Mouse (Mus musculus) adrenal gland, adult (tissue): ENCODE results near the gene Pck2.

Experiments used
- DNase-seq, 2 experiments: peaks; one replicate each; pipeline ENCODE4 v3.0.0; 2022 to 2023; ENCODE audit warnings: low spot score in 1 of 2; ENCODE audit not compliant: inconsistent age in 2 of 2

The Pck2 gene

DNA sequence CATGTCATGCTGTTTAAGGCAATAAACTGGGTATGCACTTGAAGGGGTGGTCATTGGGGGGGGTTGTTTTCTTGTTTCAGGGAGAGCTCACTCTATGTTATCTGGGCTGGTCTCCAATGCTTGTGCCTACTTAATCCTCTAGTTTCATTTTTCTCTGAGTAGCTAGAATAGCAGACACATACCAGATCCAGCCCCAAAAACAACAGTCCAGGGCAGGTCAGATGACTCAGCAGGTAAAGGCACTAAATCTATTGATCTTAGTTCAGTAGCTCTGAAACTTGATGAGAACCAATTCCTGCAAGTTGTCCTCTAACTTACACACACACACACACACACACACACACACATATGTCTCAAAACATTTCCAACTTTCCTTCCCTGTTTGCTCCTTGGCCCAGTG lies 31.7 kb downstream of the Pck2 start:
- no peak for DNase-seq

DNA sequence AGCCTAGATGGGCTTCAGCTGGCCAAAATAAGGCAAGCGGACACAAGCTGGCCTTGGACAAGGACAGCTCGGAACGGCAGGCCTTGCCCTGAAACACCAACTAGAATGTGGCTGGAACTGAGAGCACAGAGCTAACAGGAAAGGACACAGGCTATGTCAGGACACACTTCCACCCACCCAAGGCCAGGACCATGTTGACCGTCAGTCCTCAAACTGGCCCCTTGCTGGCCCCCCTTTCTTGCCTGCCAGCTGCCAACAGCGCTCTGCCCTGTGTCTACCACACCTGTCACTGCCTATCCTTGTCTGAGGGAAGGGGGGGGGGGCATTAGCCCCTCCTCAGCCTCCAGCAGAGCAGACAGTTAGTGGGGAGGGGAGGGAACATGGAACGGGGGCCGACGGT lies 35.2 kb downstream of the Pck2 start, which contains the start of gene Fitm1:
TSS of gene Fitm1 (plus strand) at position 316 of the 400 bp plus-strand sequence.
- peak; percentile 54 to 77 for DNase-seq

DNA sequence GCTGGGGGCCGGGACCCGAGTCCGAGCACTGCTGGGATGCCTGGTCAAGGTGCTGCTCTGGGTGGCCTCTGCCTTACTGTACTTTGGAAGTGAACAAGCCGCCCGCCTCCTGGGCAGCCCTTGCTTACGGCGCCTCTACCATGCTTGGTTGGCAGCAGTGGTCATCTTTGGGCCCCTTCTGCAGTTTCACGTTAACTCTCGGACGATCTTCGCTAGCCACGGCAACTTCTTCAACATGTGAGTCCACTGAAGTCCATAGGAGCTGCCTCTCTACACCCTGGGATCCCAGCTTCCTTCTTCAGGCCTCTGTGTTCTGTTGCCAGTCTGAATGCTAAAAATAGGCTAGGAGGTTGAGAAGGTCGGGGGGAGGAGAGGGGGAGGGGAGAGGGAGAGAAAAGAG lies 35.6 kb downstream of the Pck2 start:
- DNase-seq = peak; percentile 27 to 56

DNA sequence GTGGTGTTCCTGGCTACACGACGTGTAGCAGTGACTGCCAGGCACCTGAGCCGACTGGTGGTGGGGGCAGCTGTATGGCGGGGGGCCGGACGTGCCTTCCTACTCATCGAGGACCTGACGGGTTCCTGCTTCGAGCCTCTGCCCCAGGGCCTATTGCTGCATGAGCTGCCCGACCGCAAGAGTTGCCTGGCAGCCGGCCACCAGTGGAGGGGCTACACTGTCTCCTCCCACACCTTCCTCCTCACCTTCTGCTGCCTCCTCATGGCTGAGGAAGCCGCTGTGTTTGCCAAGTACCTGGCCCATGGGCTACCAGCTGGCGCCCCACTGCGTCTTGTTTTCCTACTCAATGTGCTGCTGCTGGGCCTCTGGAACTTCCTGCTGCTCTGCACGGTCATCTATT lies 36.3 kb downstream of the Pck2 start:
- peak in 1 of 2 experiments; percentile 33 for DNase-seq

DNA sequence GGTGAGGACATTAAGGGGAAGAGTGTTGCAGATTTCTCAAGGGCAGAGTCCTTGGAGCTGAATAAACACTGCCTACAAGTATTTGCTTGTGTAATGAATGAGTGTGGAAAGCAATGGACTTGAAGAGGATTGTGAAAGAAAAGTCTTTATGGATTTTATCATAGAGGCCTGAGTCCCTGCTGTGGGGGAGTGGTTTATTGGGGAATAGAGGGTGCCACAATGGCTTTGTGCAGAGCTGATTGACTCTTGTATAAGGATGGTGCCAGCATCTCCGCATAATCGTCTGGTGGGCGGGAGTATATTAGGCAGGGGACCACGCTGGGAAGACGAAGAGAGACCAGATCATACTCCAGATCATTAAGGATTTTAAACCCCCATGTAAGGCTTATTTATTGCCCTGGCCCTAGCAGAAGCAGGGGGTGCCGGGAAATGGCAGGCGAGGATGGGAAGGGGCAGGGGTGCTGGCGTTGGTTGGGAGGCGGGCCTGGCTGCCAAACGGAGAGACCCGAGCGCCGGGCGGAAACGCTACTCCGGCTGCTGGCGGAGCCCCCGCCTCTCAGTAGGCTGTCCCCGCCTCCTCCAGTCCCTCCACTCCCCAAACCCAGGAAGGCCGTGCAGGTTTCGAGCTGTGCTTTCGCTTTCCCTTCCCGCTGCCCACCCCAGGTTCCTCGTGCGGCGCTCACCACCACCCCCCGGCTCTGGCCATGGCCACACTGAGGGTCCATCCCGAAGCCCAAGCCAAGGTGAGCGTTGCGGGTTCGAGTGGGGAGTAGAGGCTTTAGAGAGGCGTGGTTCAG lies 38.0 kb downstream of the Pck2 start, which contains the start of gene Psme1:
TSS of gene Psme1 (plus strand) at position 253 of the 797 bp plus-strand sequence.
- peak; percentile 90 to 95 for DNase-seq

DNA sequence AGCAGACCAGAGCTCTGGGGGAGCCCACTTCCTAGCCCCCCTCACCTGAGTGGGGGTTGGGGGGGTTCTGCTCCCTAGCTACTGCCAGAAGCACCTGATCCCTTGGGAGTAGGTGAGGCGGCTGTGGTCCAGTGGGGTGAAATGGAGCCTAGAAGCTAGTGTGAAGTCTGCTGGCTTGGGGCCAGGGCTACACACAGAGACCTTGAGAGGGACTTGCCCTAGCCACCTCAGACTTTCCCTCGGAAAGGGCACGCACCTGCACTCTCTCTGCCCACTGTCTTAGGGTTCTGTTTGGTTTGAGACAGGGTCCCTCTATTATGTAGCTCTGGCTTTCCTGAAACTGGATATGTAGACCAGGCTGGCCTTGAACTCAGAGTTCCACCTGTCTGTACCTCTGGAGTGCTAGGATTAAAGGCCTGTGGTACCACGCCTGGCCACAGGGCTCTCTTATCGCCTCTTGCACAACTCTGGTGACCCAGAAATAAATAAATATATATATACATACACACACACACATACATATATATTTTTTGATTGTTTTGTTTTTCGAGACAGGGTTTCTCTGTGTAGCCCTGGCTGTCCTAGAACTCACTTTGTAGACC lies 38.7 kb downstream of the Pck2 start:
- DNase-seq = peak; percentile 83 to 94

DNA sequence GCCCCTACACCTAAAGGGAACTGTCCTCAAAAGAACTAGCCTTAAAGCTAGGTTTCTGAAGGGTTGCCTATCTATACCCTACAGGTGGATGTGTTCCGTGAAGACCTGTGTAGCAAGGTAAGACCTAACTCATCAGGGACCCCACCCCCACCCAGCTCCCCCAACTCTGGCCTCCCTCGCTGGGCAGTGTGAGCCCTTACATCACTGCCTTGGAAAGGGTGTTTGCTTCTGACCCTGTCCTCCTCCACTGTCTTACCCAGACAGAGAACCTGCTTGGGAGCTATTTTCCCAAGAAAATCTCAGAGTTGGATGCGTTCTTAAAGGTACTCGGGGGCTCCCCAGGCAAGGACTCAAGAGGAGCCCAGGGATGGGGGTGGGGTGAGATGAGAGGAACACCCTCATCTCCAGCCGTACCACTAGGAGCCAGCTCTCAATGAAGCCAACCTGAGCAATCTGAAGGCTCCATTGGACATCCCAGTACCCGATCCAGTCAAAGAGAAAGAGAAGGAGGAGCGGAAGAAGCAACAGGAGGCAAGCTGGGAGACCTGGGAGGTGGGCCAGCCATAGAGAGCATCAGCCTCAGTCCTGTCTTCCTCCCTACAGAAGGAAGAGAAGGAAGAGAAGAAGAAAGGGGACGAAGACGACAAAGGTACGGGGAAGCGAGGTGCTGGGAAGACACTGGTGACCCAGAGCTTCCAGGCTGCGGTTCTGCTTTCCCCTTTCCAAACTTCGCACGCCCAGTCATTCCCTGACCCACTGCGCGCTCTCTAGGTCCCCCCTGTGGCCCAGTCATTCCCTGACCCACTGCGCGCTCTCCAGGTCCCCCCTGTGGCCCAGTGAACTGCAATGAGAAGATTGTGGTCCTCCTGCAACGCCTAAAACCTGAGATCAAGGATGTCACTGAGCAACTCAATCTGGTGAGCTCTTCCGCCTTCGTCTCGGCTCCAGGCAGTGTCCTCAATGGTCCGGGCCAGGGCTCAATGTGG lies 39.7 kb downstream of the Pck2 start:
- peak in 1 of 2 experiments; percentile 31 for DNase-seq

DNA sequence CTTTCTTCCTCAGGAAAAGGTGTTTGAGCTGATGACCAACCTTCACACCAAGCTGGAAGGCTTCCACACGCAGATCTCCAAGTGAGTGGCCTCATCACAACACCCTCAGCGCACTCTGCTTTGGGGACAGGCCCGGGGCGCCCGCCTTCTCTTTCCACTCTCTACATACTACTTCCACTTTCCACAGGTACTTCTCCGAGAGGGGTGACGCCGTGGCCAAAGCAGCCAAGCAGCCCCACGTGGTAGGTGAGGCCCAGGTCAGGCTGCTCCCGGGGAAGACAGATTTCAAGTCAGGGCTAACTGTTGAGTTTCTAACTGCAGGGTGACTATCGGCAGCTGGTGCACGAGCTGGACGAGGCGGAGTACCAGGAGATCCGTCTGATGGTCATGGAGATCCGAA lies 40.7 kb downstream of the Pck2 start:
- peak in 1 of 2 experiments; percentile 24 for DNase-seq

DNA sequence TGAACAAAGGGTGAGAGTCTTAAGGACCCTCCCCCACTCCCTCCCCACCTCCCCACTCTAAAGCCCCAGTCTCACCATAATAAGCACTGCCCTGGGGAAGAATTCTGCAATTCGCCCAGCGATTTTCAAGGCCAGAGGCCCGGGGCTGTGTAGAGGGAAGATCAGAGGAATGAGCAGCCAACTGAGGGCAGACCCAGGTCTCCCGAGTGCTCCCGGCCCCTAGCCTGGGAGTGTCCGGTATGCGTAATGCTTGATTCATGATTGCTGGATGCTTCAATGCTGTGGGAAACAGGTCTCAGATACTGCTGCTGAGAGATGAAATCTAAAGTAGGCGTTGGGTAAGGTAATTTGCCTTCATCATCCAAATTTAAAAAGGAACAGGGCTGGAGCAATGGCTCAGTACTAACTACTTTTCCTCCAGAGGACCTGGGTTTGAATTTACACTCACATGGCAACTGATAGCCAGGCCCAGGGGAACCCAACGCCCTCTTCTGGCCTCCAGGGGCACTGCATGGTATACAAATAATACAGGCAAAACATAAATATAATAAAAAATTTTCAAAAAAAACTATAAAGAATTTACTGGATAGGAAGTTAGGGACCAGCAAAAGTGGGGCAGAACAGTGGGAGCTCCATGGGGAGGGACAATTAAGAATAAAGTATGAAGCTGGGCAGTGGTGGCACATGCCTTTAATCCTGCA lies 42.1 kb downstream of the Pck2 start:
- DNase-seq = peak; percentile 37 to 71

DNA sequence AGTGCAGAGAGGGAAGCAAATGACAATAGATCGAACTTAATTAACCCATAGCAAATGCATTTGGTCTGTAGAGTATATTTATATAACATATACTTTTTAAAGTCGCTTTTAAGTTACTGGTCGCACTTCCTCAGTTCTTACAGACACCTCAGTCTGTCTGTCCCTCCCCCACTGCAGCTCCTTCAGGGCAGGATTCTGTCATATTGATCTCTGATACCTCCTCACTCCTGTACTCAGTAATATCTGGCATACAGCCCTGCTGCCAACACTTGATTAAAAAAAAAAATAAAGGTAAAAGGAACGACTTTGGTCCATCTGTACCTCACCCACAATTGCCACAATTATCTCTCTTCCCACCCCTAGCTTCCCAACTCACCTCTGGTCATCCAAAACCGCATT lies 44.2 kb downstream of the Pck2 start:
- no peak for DNase-seq

DNA sequence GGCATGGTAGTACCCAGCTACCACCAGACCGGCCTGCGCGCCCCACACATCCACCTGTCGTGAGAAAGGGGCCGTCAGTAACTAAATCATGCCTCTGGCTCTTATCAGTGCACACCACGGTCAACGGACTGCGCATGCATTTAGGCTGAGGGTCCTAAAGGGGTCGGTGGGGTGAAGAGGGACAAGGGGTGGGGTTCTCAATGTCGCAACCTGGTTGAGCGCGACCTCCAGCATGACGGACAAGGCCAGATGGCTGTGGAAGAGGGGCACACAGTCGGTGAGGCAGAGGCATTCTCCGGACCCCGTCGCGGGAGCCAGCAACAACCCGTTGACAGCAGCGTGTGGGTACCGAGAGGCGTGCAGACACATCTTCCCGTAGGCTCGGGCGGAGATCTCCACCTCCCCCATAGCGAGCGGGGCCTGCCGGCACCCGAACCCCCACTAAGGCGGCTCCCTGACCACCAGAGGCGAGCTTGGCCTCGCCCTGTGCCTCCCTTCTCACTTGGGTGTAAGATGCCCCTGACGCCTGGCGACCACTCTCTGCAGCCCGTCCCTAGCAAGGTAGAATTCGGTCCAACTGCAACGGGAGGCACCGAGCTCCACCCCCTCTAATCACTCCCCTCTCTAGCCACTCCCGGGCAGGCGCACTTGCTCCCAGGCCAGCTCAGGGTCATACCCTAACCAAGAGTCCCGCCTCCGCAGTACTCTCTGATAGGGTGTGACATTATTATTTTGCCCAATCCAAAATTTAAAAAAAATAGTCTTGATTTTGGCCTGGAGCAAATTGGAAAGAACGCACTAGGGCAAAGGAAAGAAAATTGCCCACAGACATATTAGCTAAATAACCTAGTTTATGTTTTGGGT lies 44.9 kb downstream of the Pck2 start, which contains the start of gene Emc9:
TSS of gene Emc9 (minus strand) at position 601 of the 864 bp plus-strand sequence.
- peak; percentile 91 to 96 for DNase-seq

DNA sequence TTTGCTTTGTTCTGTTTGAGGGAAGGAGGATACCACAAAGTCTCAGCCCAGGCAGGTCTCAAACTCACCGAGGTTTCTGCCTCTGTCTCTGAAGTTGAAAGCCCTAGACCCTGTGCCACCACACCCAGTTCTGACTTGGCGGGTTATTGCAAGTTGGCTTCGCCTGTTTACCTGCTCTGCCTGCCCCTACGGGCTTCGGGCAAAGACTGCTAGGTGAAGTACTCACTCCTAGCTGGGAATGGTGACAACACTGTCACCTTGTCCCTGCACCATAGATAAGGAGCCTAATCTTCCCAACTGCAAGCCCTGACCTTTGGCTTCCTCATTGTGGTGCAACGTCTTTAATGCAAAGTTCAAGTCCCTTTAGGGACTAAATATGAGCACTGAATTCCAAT lies 45.5 kb downstream of the Pck2 start:
- no peak for DNase-seq

DNA sequence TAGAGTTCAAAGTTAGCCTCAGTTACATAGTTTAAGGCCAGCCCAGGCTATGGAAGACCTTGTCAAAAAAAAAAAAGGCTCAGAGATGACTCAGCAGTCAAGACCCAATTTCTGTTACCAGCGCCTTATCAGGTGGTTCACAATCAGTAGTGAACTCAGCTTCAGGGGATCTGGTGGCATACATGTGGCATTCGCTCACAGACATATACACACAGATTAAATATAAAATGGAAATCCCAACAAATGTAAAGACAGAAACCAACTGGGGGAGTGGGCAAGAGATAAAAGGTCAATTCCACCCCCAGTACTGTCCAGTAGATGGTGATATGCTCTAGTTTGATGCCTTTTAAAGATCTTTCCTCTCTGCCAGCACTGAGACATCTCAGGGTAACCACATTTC lies 46.1 kb downstream of the Pck2 start:
- peak in 1 of 2 experiments; percentile 54 for DNase-seq

DNA sequence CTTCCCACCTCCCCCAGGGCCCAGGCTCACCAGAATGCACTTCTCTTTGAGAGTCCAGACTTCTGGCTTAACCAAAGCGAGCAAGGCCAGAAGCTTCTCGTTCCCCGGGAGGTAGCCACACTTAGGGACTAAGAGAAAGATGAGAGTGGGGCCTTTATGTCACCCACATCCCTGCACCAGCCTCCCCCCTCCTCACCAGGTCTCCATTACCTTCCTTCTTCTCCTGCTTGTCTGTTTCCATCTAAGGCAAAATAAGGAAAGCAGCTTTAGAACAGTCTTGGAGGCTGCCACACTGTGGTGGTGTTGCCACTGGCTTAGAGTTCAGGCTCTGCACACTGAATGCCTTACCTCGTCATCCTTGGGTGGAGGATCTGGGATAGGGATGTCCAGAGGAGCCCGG lies 49.2 kb downstream of the Pck2 start:
- no peak for DNase-seq

DNA sequence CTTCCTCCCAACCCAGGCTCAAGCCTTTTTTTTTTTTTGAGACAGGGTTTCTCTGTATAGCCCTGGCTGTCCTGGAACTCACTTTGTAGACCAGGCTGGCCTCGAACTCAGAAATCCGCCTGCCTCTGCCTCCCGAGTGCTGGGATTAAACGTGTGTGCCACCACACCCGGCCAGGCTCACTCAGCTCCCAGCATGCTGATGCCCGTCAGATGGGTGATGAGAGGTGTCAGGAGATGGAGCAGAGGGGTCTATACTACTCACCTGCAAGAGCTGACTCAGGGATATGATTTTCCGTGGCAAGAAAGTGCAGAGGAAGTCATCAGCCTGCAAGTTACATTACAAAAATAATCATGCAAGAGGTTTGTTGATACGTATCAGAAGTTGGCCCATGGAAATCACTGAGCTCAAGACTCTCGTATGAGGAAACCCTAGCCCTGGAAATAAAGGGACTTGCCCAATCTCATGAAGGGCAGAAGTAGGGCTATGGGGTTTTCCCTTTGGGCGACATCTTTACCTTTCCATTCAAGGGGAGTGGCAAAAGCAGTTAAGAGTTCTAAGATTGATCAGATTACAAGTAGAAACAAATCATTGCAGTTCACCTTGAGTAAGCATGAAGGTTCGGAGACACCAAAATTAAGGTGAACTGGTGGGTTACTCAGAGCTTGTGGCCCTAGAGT lies 49.8 kb downstream of the Pck2 start:
- DNase-seq = peak in 1 of 2 experiments; percentile 14

DNA sequence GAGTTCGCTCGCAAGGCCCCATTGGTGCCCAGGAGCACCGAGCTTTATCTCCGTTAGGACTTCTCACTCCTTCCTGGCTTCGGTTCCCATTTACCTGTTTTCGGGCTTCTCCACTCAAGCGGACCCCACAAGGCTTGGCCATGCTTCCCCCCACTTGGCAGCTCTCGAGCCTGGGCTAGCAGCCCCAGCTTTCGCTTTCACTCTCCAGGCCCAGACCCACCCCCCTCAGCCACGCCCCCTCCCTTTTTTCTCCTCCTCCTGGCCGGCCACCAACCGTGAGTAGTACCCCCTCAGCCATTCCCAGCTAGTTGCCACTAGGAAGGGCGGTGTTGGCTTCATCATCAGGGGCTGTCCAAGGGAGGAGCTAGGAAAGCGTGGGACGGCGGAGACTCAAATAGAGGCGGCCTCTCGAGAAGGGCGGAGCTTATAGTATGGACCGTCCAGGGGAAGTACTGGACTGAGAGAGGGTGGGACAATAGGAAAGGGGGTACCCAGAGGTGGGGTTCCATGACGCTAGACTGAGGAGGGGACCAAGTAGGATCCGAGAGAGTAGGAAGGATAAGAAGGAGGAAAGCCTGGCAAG lies 50.8 kb downstream of the Pck2 start, which contains the start of gene Psme2:
TSS of gene Psme2 (minus strand) at position 366 of the 583 bp plus-strand sequence.
- DNase-seq = peak; percentile 97 to 98

DNA sequence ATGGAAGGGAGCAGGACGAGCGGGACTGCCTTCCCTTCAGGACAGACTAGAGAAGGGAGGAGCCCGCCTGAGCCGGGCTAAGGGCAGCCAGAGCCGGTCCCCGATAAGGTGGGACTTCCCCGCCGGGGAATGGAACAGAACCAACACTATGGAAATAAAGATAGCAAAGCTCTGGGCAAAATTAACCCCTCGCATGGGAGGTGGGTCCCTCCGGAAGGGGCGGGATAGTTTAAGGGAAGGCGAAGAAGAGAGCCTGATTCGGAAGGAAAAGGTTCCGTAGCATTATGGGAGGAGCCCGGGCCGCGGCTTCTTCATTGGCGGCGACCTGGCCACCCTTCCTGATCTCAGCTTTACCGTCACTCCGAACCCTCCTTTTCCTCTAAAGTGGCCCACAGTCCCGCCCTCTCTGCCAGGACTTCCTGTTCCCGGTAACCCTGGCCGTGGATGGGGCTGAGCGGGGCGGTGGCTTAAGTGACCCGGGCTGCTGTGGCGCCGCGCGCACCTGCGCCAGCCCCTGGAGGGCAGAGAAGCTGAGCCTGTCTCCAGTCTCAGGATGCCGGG lies 51.3 kb downstream of the Pck2 start, which contains the start of gene Rnf31:
TSS of gene Rnf31 (plus strand) at position 378 of the 561 bp plus-strand sequence.
- peak; percentile 96 to 98 for DNase-seq

DNA sequence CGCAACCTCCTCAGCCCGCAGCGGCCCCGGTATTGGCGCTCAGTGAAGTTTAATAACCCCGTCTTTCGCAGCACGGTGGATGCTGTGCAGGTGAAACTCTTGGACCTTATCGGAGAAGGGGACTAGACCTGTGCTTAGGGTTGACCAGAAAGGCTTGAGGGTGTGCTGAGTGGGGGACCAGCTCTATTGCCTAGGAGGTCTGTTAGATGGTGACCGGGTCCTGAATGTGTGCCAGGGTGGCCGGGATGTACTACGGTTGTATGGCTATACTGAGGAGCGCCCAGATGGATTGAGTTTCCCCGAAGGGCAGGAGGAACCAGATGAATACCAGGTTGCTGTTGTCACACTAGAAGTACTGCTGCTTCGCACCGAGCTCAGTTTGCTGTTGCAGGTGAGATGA lies 52.2 kb downstream of the Pck2 start:
- DNase-seq = peak in 1 of 2 experiments; percentile 50
